Mouse (Mus musculus) CH12.LX (cell line): ENCODE data around the gene Fdx1l.
A peak's percentile ranks its signal among the peaks of the same experiment; 100 is the strongest.

ENCODE experiments used
- CHD1 ChIP-seq: IDR thresholded peaks from 2 replicates; pipeline ENCODE4 v1.6.1; 2012; ENCODE audit warnings: low read depth, low read length, improper control_type of control experiment, inconsistent platforms
- CTCF ChIP-seq, 2 experiments: IDR thresholded peaks in 1 of 2; conservative IDR thresholded peaks in 1 of 2; 2 replicates each; pipeline ENCODE4 v1.5.1; 2011 to 2012; ENCODE audit warnings: low read depth in 2 of 2, low read length in 2 of 2, improper control_type of control experiment in 1 of 2, inconsistent platforms in 1 of 2, mild to moderate bottlenecking in 1 of 2, moderate library complexity in 1 of 2
- HCFC1 ChIP-seq: IDR thresholded peaks from 2 replicates; pipeline ENCODE4 v1.6.1; 2012; ENCODE audit warnings: low read depth, mild to moderate bottlenecking, inconsistent platforms, low read length, improper control_type of control experiment
- JUN ChIP-seq: IDR thresholded peaks from 2 replicates; pipeline ENCODE4 v1.6.1; 2011; ENCODE audit warnings: low read depth, mild to moderate bottlenecking, low read length, improper control_type of control experiment, moderate library complexity; ENCODE audit not compliant: insufficient read depth
- MAFK ChIP-seq: IDR thresholded peaks from 2 replicates; pipeline ENCODE4 v1.6.1; 2011; ENCODE audit warnings: low read length, improper control_type of control experiment; ENCODE audit not compliant: insufficient replicate concordance
- MYC ChIP-seq: IDR thresholded peaks from 2 replicates; pipeline ENCODE4 v1.6.1; 2011; ENCODE audit warnings: low read depth, mild to moderate bottlenecking, improper control_type of control experiment, low read length
- POLR2A ChIP-seq: IDR thresholded peaks from 2 replicates; pipeline ENCODE4 v1.6.1; 2011; ENCODE audit warnings: low read depth, mild to moderate bottlenecking, improper control_type of control experiment, low read length
- RCOR1 ChIP-seq: conservative IDR thresholded peaks from 2 replicates; pipeline ENCODE4 v1.6.1; 2012; ENCODE audit warnings: low read depth, mild to moderate bottlenecking, inconsistent platforms, low read length, improper control_type of control experiment
- USF1 ChIP-seq: IDR thresholded peaks from 2 replicates; pipeline ENCODE4 v1.6.1; 2014; ENCODE audit warnings: low read depth, mild to moderate bottlenecking, inconsistent platforms, low read length, improper control_type of control experiment
- ZNF384 ChIP-seq: IDR thresholded peaks from 2 replicates; pipeline ENCODE4 v1.6.1; 2012; ENCODE audit warnings: low read depth, low read length, improper control_type of control experiment, inconsistent platforms

- TF ChIP-seq CHD1 (no peak; the same call in 1 of the 2 replicates), POLR2A (0 out of 2 replicates have a peak, but pooled peaks have one; percentile 13), JUN (no peak), USF1 (peak; percentile 42), CTCF (conservative IDR thresholded peaks at IDR 0.05 in 1 of 2, IDR thresholded peaks at IDR 0.05 in 1 of 2; ENCODE audit: low read depth in 2 of 2, low read length in 2 of 2) (peak; percentile 29 to 79; a peak in 2 of 4 replicates), RCOR1 (peak; percentile 51; the same call in 1 of the 2 replicates), HCFC1 (no peak), MYC (no peak), MAFK (no peak), ZNF384 (no peak)
Measured at GRCm38 (mm10) chr9:21030781-21031250, 42.6 kb downstream of the Fdx1l start.
